9 mouse cellular contexts compared by ENCODE assay signal in genomic region chr2:30236426-30237198, GRCm38 (mm10). TPM values are rescaled to one million over a fixed set of nuclear protein-coding genes. Genes with fewer than 3 reads are reported as not detected.
DNase-seq lines count a peak whose midpoint lies in the region; ATAC-seq and TF ChIP-seq lines count a peak whose summit lies in the region.
"Had no signal": no experiment of that assay in that cellular context is flagged by ENCODE, and none has a peak within 500 bp of the region (broad histone marks: within the 10 kb centered on the region; RNA-seq: fewer than 3 reads in every experiment).

No protein-coding gene starts in this region.

- peaks cover 6% of the 10 kb centered on the region; the same call in 1 of the 2 replicates for H3K36me3 ChIP-seq in liver, adult 2 months (ENCODE audit: control insufficient read depth, insufficient read depth, low read length)
- peaks cover 27% of the 10 kb centered on the region for H3K36me3 ChIP-seq in hindbrain, embryonic 10.5 days
- H3K36me3 ChIP-seq in midbrain, embryonic 12.5 days, result peaks cover 19% of the 10 kb centered on the region

- TF ChIP-seq POLR2A in liver, adult 2 months (IDR thresholded peaks at IDR 0.05; ENCODE audit: extremely low read depth, insufficient read depth, low read length), result no peak

- 0 out of 2 replicates have a peak, but pooled peaks cover 3% of the 10 kb centered on the region for H3K9me3 ChIP-seq in hindbrain, embryonic 10.5 days
- H3K9me3 ChIP-seq in midbrain, embryonic 12.5 days, result no peaks in the 10 kb centered on the region

- no peak for TF ChIP-seq CTCF in liver, adult 2 months (IDR thresholded peaks at IDR 0.05; ENCODE audit: low read depth, low read length)

- H3K27me3 ChIP-seq in liver, adult 2 months (ENCODE audit: control insufficient read depth, insufficient read depth, low read length), result no peaks in the 10 kb centered on the region
- H3K27me3 ChIP-seq in hindbrain, embryonic 10.5 days (ENCODE audit: insufficient read depth, poor library complexity, severe bottlenecking), result no peaks in the 10 kb centered on the region
- no peaks in the 10 kb centered on the region for H3K27me3 ChIP-seq in midbrain, embryonic 12.5 days

- peak overlapping the region; percentile 61 for H3K9ac ChIP-seq in liver, adult 2 months (ENCODE audit: low read depth, low read length)
- peak overlapping the region; percentile 71 for H3K9ac ChIP-seq in midbrain, embryonic 12.5 days (replicated peaks)

- H3K79me2 ChIP-seq in liver, adult 2 months (ENCODE audit: control insufficient read depth, insufficient read depth, low read length), result peaks cover 28% of the 10 kb centered on the region

- peaks cover 24% of the 10 kb centered on the region for H3K4me1 ChIP-seq in liver, adult 2 months (ENCODE audit: control insufficient read depth, insufficient read depth, low read length)
- H3K4me1 ChIP-seq in hindbrain, embryonic 10.5 days (replicated peaks), result peaks cover 35% of the 10 kb centered on the region
- H3K4me1 ChIP-seq in midbrain, embryonic 12.5 days, result peaks cover 23% of the 10 kb centered on the region

- H3K4me3 ChIP-seq in liver, adult 2 months (ENCODE audit: insufficient read depth, low read depth, low read length), result peak overlapping the region; percentile 62
- peak overlapping the region; percentile 89 for H3K4me3 ChIP-seq in hindbrain, embryonic 10.5 days
- H3K4me3 ChIP-seq in midbrain, embryonic 12.5 days, result peak overlapping the region; percentile 97

- WGBS in liver, adult 2 months, result under 1% methylated on average over 18 of the region's 18 CpGs
- 7% methylated on average over 18 of the region's 18 CpGs for WGBS in hindbrain, embryonic 10.5 days
- WGBS in midbrain, embryonic 12.5 days, result 5% methylated on average over 18 of the region's 18 CpGs

- peak overlapping the region; percentile 65 for H3K27ac ChIP-seq in liver, adult 2 months (replicated peaks; ENCODE audit: insufficient read depth, low read depth, low read length)
- peak overlapping the region; percentile 95 for H3K27ac ChIP-seq in hindbrain, embryonic 10.5 days
- H3K27ac ChIP-seq in midbrain, embryonic 12.5 days (replicated peaks), result peak overlapping the region; percentile 91

- ATAC-seq in midbrain, embryonic 12.5 days (ENCODE audit: low FRiP score, low read depth), result no peak
- ATAC-seq in activated CD4-positive, CD25-positive, alpha-beta regulatory T cell, adult 4 months, result no peak

- DNase-seq in liver, adult 2 months (ENCODE audit: extremely low read depth, low read depth, low spot score), result peak; percentile 65
- DNase-seq in liver, result no peak
- peak; percentile 20 for DNase-seq in c-Kit-positive CD71-positive TER-119-positive erythroid progenitor cells, embryonic 14.5 days (ENCODE audit: low spot score)
- DNase-seq in hindbrain, embryonic 10.5 days (ENCODE audit: low spot score), result no peak
- DNase-seq in gastrocnemius, adult 18-20 months (ENCODE audit: low spot score), result no peak
- no peak for DNase-seq in gastrocnemius, postnatal 25 days

- H3K4me2 ChIP-seq in midbrain, embryonic 12.5 days (replicated peaks), result peak overlapping the region; percentile 96

RNA-seq across cellular contexts. Expression of gene Lrrc8a, which starts 0.9 kb away (rescaled TPM):
- 8.5 and 14.0 TPM in 2 replicates for total RNA-seq in liver, adult 2 months (2014; rRNA removed)
- 22.6 and 24.1 TPM in 2 replicates for polyA plus RNA-seq in liver, adult 2 months (2012; rRNA removed)
- 38.3 and 43.4 TPM in 2 replicates for polyA plus RNA-seq in hindbrain, embryonic 10.5 days (2016; fragmentation: Nextera tagmentation; extraction: Ambion mirVana)
- 40.3 and 46.7 TPM in 2 replicates for polyA plus RNA-seq in midbrain, embryonic 12.5 days (2016; fragmentation: Nextera tagmentation; extraction: Ambion mirVana)
- 10 to 100 TPM; 24.5 to 28.4 TPM for total RNA-seq in gastrocnemius, adult 18-20 months (2021)
- total RNA-seq in gastrocnemius, postnatal 25 days (2021), result 10 to 100 TPM; 16.2 to 17.1 TPM
- polyA plus RNA-seq in activated CD4-positive, CD25-positive, alpha-beta regulatory T cell, adult 4 months (2017; shearing (Covaris generic)), result 10 to 100 TPM; 34.4 to 38.4 TPM

RNA-seq across cellular contexts. Expression of gene Gm28035, which starts 3.8 kb away (rescaled TPM):
- total RNA-seq in liver, adult 2 months (2014; rRNA removed), result 4.2 and 5.1 TPM in 2 replicates
- 5.9 and 8.6 TPM in 2 replicates for polyA plus RNA-seq in liver, adult 2 months (2012; rRNA removed)
- polyA plus RNA-seq in hindbrain, embryonic 10.5 days (2016; fragmentation: Nextera tagmentation; extraction: Ambion mirVana), result 0.10 TPM in 1 of 2 replicates, not detected in the other
- polyA plus RNA-seq in midbrain, embryonic 12.5 days (2016; fragmentation: Nextera tagmentation; extraction: Ambion mirVana), result 0.39 and 0.51 TPM in 2 replicates
- total RNA-seq in gastrocnemius, adult 18-20 months (2021), result 1 to 10 TPM in 1 of 2 experiments, under 1 TPM in 1; 0.55 to 1.2 TPM
- 1 to 10 TPM in 1 of 2 experiments, under 1 TPM in 1; 0.64 to 1.2 TPM for total RNA-seq in gastrocnemius, postnatal 25 days (2021)
- polyA plus RNA-seq in activated CD4-positive, CD25-positive, alpha-beta regulatory T cell, adult 4 months (2017; shearing (Covaris generic)), result not detected

RNA-seq across cellular contexts. Expression of gene Phyhd1, which starts 29.4 kb away (rescaled TPM):
- 87.4 and 97.7 TPM in 2 replicates for total RNA-seq in liver, adult 2 months (2014; rRNA removed)
- 154 and 158 TPM in 2 replicates for polyA plus RNA-seq in liver, adult 2 months (2012; rRNA removed)
- 3.1 and 5.5 TPM in 2 replicates for polyA plus RNA-seq in hindbrain, embryonic 10.5 days (2016; fragmentation: Nextera tagmentation; extraction: Ambion mirVana)
- polyA plus RNA-seq in midbrain, embryonic 12.5 days (2016; fragmentation: Nextera tagmentation; extraction: Ambion mirVana), result 4.4 and 7.1 TPM in 2 replicates
- 10 to 100 TPM; 10.4 to 18.7 TPM for total RNA-seq in gastrocnemius, adult 18-20 months (2021)
- total RNA-seq in gastrocnemius, postnatal 25 days (2021), result 10 to 100 TPM in 1 of 2 experiments, 1 to 10 TPM in 1; 8.4 to 19.5 TPM
- 1 to 10 TPM; 3.9 to 4.8 TPM for polyA plus RNA-seq in activated CD4-positive, CD25-positive, alpha-beta regulatory T cell, adult 4 months (2017; shearing (Covaris generic))

RNA-seq across cellular contexts. Expression of gene Kyat1, which starts 31.0 kb away (rescaled TPM):
- 169 and 184 TPM in 2 replicates for total RNA-seq in liver, adult 2 months (2014; rRNA removed)
- polyA plus RNA-seq in liver, adult 2 months (2012; rRNA removed), result 267 and 378 TPM in 2 replicates
- polyA plus RNA-seq in hindbrain, embryonic 10.5 days (2016; fragmentation: Nextera tagmentation; extraction: Ambion mirVana), result 9.0 and 11.4 TPM in 2 replicates
- polyA plus RNA-seq in midbrain, embryonic 12.5 days (2016; fragmentation: Nextera tagmentation; extraction: Ambion mirVana), result 12.6 and 12.8 TPM in 2 replicates
- total RNA-seq in gastrocnemius, adult 18-20 months (2021), result 10 to 100 TPM; 25.3 to 26.9 TPM
- 10 to 100 TPM; 22.9 to 24.6 TPM for total RNA-seq in gastrocnemius, postnatal 25 days (2021)
- 1 to 10 TPM; 7.0 to 7.7 TPM for polyA plus RNA-seq in activated CD4-positive, CD25-positive, alpha-beta regulatory T cell, adult 4 months (2017; shearing (Covaris generic))

RNA-seq across cellular contexts. Expression of gene Gm28038, which starts 44.2 kb away (rescaled TPM):
- not detected in 2 replicates for total RNA-seq in liver, adult 2 months (2014; rRNA removed)
- not detected in 2 replicates for polyA plus RNA-seq in liver, adult 2 months (2012; rRNA removed)
- not detected in 2 replicates for polyA plus RNA-seq in hindbrain, embryonic 10.5 days (2016; fragmentation: Nextera tagmentation; extraction: Ambion mirVana)
- polyA plus RNA-seq in midbrain, embryonic 12.5 days (2016; fragmentation: Nextera tagmentation; extraction: Ambion mirVana), result not detected in 2 replicates
- 1 to 10 TPM in 1 of 2 experiments, not detected in 1; 1.1 TPM for total RNA-seq in gastrocnemius, adult 18-20 months (2021)
- total RNA-seq in gastrocnemius, postnatal 25 days (2021), result not detected
- not detected for polyA plus RNA-seq in activated CD4-positive, CD25-positive, alpha-beta regulatory T cell, adult 4 months (2017; shearing (Covaris generic))
- total RNA-seq: hematopoietic stem cell, adult 5-6 weeks had no signal

Comparison
In these comparisons a context has a peak if more than half of its experiments do, and no peak if none do; other contexts are left out.
1. DNase-seq: peak in liver, adult 2 months (single experiment) and c-Kit-positive CD71-positive TER-119-positive erythroid progenitor cells, embryonic 14.5 days (single experiment); none in liver (single experiment), hindbrain, embryonic 10.5 days (single experiment), gastrocnemius, adult 18-20 months (single experiment) and gastrocnemius, postnatal 25 days (single experiment).
2. RNA of gene Phyhd1, which starts 29.4 kb away (polyA plus RNA-seq): 154 to 158 TPM in liver, adult 2 months; 3.1 to 5.5 TPM in hindbrain, embryonic 10.5 days, 3.9 to 4.8 TPM in activated CD4-positive, CD25-positive, alpha-beta regulatory T cell, adult 4 months and 4.4 to 7.1 TPM in midbrain, embryonic 12.5 days; every median in the first group is over 10 times any median in the second.
3. Peak in every context shown above with its lines, with median percentiles within 50 percentile points of each other: H3K27ac ChIP-seq and H3K4me3 ChIP-seq.